Mouse (Mus musculus) bone marrow macrophage, adult 2 months (primary cell): ENCODE results near the gene Ripk3.

Experiments
- CTCF ChIP-seq: IDR thresholded peaks from 2 replicates; pipeline ENCODE4 v1.5.1; 2012; ENCODE audit warnings: low read depth, mild to moderate bottlenecking, low read length, moderate library complexity
- POLR2A ChIP-seq: IDR thresholded peaks from 2 replicates; pipeline ENCODE4 v1.6.1; 2012; ENCODE audit warnings: mild to moderate bottlenecking, low read depth, low read length, borderline replicate concordance

DNA sequence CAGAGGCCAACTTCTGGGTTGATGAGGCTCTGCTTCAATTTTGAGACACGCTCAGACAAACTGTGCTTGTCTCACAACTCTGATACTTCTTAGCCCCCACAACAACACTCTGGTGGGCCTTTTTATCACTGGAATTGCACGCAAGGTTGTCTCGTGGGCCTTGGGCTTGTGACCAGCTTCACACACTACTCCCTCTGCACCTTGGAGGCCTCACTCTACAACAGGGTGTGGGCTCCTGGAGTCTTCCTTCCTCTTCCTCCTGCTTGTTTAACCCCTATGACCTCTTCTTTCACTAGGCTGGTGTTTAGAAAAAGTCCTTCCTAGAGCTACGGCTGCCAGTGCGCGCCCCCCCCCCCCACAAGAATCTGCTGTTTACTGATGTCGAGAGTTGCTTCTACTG is 12.0 kb downstream of the Ripk3 start:
- TF ChIP-seq CTCF (no peak), POLR2A (no peak)
